Mouse (Mus musculus) embryonic facial prominence, embryonic 15.5 days (tissue): Measurements from ENCODE around the gene Haus2. TPM values are rescaled to one million over a fixed set of nuclear protein-coding genes. Genes with fewer than 3 reads are reported as not detected.

ENCODE experiments used
- ATAC-seq: fragments of 200-750 bp; cut with Nextera tagmentation; 2 replicates; pipeline ENCODE4 v1.8.0; 2017; ENCODE audit warnings: low read depth, moderate TSS enrichment; ENCODE audit not compliant: insufficient number of reproducible peaks, low FRiP score, low TSS enrichment
- H3K27ac ChIP-seq: fragments of 300-500 bp; sonication (generic); replicated peaks from 2 replicates; pipeline ENCODE4 v1.5.1; 2015; ENCODE audit warnings: mild to moderate bottlenecking, inconsistent platforms
- H3K27me3 ChIP-seq: fragments of 300-500 bp; sonication (generic); 2 replicates; pipeline ENCODE4 v1.6.1; 2015; ENCODE audit warnings: inconsistent platforms
- H3K36me3 ChIP-seq: fragments of 300-500 bp; sonication (generic); 2 replicates; pipeline ENCODE4 v1.6.1; 2015; ENCODE audit warnings: mild to moderate bottlenecking, inconsistent platforms
- H3K4me1 ChIP-seq: fragments of 300-500 bp; sonication (generic); 2 replicates; pipeline ENCODE4 v1.6.1; 2015; ENCODE audit warnings: inconsistent platforms
- H3K4me2 ChIP-seq: fragments of 300-500 bp; sonication (generic); replicated peaks from 2 replicates; pipeline ENCODE4 v1.6.1; 2015; ENCODE audit warnings: mild to moderate bottlenecking, inconsistent platforms
- H3K4me3 ChIP-seq: fragments of 300-500 bp; sonication (generic); replicated peaks from 2 replicates; pipeline ENCODE4 v1.5.1; 2015; ENCODE audit warnings: mild to moderate bottlenecking, inconsistent platforms
- H3K9ac ChIP-seq: fragments of 300-500 bp; sonication (generic); 2 replicates; pipeline ENCODE4 v1.6.1; 2015; ENCODE audit warnings: inconsistent platforms
- H3K9me3 ChIP-seq: fragments of 300-500 bp; sonication (generic); replicated peaks from 2 replicates; pipeline ENCODE4 v1.6.1; 2016; ENCODE audit warnings: inconsistent platforms
- WGBS: fragments of 180-500 bp; shearing (Covaris S2); methylation state at CpG from one replicate; pipeline ENCODE4 v1.1.7; 2015; 5-methylcytosine and 5-hydroxymethylcytosine counted together
- polyA plus RNA-seq: library from polyadenylated mRNA; unstranded; fragments of >200 nt; fragmentation: Nextera tagmentation; extraction: Ambion mirVana; gene quantifications from 2 replicates; pipeline ENCODE4 v1.2.1, GENCODE M21; 2015

Haus2 gene
- polyA plus RNA-seq, 1 experiment from 2014 or later, result 22.4 TPM

GRCm38 (mm10) chr2:120652256-120652924 lies 43.2 kb downstream of the Haus2 start:
- Histone ChIP-seq H3K9me3 (no peaks in the 10 kb centered on the region), H3K4me2 (no peak overlapping the region), H3K4me1 (peaks cover 8% of the 10 kb centered on the region), H3K9ac (no peak overlapping the region), H3K27ac (peak overlapping the region; percentile 79), H3K27me3 (no peaks in the 10 kb centered on the region), H3K36me3 (no peaks in the 10 kb centered on the region), H3K4me3 (no peak overlapping the region)
- peak; percentile 80 for ATAC-seq
- WGBS, result 69% methylated on average over 7 of the region's 7 CpGs

- no peaks in the 10 kb centered on the region for H3K9me3 ChIP-seq
- H3K4me2 ChIP-seq, result no peak overlapping the region
- H3K27ac ChIP-seq, result peak overlapping the region; percentile 79
- H3K9ac ChIP-seq, result no peak overlapping the region
- H3K36me3 ChIP-seq, result no peaks in the 10 kb centered on the region
- no peak overlapping the region for H3K4me3 ChIP-seq
- 64% methylated on average over 7 of the region's 7 CpGs for WGBS
- no peaks in the 10 kb centered on the region for H3K27me3 ChIP-seq
- H3K4me1 ChIP-seq, result peaks cover 8% of the 10 kb centered on the region
- ATAC-seq, result 0 out of 2 replicates have a peak, but pooled peaks have one; percentile 43
These were observed 43.7 kb downstream of the Haus2 start for GRCm38 (mm10) chr2:120652925-120653284.

GRCm38 (mm10) chr2:120654693-120655092 lies 45.5 kb downstream of the Haus2 start:
- ATAC-seq, result no peak
- 80% methylated on average over 2 of the region's 2 CpGs for WGBS
- Histone ChIP-seq H3K36me3 (no peaks in the 10 kb centered on the region), H3K4me2 (no peak overlapping the region), H3K4me3 (no peak overlapping the region), H3K27ac (no peak overlapping the region), H3K9me3 (no peaks in the 10 kb centered on the region), H3K4me1 (peaks cover 8% of the 10 kb centered on the region), H3K27me3 (no peaks in the 10 kb centered on the region), H3K9ac (no peak overlapping the region)

GRCm38 (mm10) chr2:120655905-120656304 lies 46.7 kb downstream of the Haus2 start:
- no peaks in the 10 kb centered on the region for H3K27me3 ChIP-seq
- ATAC-seq, result no peak
- H3K9ac ChIP-seq, result no peak overlapping the region
- H3K9me3 ChIP-seq, result no peaks in the 10 kb centered on the region
- peaks cover 8% of the 10 kb centered on the region for H3K4me1 ChIP-seq
- H3K27ac ChIP-seq, result no peak overlapping the region
- no peak overlapping the region for H3K4me2 ChIP-seq
- H3K36me3 ChIP-seq, result no peaks in the 10 kb centered on the region
- no peak overlapping the region for H3K4me3 ChIP-seq
- 91% methylated on average over 5 of the region's 5 CpGs for WGBS

GRCm38 (mm10) chr2:120656711-120657110 lies 47.5 kb downstream of the Haus2 start:
- WGBS, result 82% methylated on average over 2 of the region's 2 CpGs
- no peak overlapping the region for H3K9ac ChIP-seq
- ATAC-seq, result no peak
- H3K27ac ChIP-seq, result no peak overlapping the region
- no peaks in the 10 kb centered on the region for H3K36me3 ChIP-seq
- H3K4me2 ChIP-seq, result no peak overlapping the region
- H3K27me3 ChIP-seq, result no peaks in the 10 kb centered on the region
- H3K9me3 ChIP-seq, result no peaks in the 10 kb centered on the region
- H3K4me1 ChIP-seq, result peaks cover 8% of the 10 kb centered on the region
- H3K4me3 ChIP-seq, result no peak overlapping the region

GRCm38 (mm10) chr2:120658486-120658885 lies 49.3 kb downstream of the Haus2 start:
- ATAC-seq, result no peak; the same call in 1 of the 2 replicates
- WGBS, result 58% methylated on average over 5 of the region's 5 CpGs
- Histone ChIP-seq H3K9me3 (no peaks in the 10 kb centered on the region), H3K4me3 (no peak overlapping the region), H3K9ac (no peak overlapping the region), H3K36me3 (no peaks in the 10 kb centered on the region), H3K27me3 (no peaks in the 10 kb centered on the region), H3K27ac (no peak overlapping the region), H3K4me2 (no peak overlapping the region), H3K4me1 (no peaks in the 10 kb centered on the region)

GRCm38 (mm10) chr2:120659318-120659717 lies 50.1 kb downstream of the Haus2 start:
- Histone ChIP-seq H3K27ac (no peak overlapping the region), H3K36me3 (no peaks in the 10 kb centered on the region), H3K4me3 (no peak overlapping the region), H3K27me3 (no peaks in the 10 kb centered on the region), H3K4me2 (no peak overlapping the region), H3K9ac (no peak overlapping the region), H3K4me1 (no peaks in the 10 kb centered on the region), H3K9me3 (no peaks in the 10 kb centered on the region)
- ATAC-seq, result no peak

- Histone ChIP-seq H3K9ac (no peak overlapping the region), H3K36me3 (no peaks in the 10 kb centered on the region), H3K27ac (no peak overlapping the region), H3K4me2 (no peak overlapping the region), H3K9me3 (no peaks in the 10 kb centered on the region), H3K27me3 (no peaks in the 10 kb centered on the region), H3K4me1 (no peaks in the 10 kb centered on the region), H3K4me3 (no peak overlapping the region)
- WGBS, result 64% methylated on average over 5 of the region's 5 CpGs
- ATAC-seq, result no peak
These were observed 51.4 kb downstream of the Haus2 start for GRCm38 (mm10) chr2:120660486-120661078.

GRCm38 (mm10) chr2:120662766-120663165 lies 53.6 kb downstream of the Haus2 start:
- Histone ChIP-seq H3K27ac (no peak overlapping the region), H3K36me3 (peaks cover 7% of the 10 kb centered on the region; the same call in 1 of the 2 replicates), H3K4me1 (no peaks in the 10 kb centered on the region), H3K4me3 (no peak overlapping the region), H3K4me2 (no peak overlapping the region), H3K27me3 (no peaks in the 10 kb centered on the region), H3K9ac (no peak overlapping the region), H3K9me3 (no peaks in the 10 kb centered on the region)
- no peak for ATAC-seq

- no peak for ATAC-seq
- Histone ChIP-seq H3K9me3 (no peaks in the 10 kb centered on the region), H3K4me2 (no peak overlapping the region), H3K36me3 (peaks cover 7% of the 10 kb centered on the region; the same call in 1 of the 2 replicates), H3K27ac (peak overlapping the region; percentile 58; the same call in 1 of the 2 replicates), H3K27me3 (no peaks in the 10 kb centered on the region), H3K4me3 (no peak overlapping the region), H3K9ac (no peak overlapping the region), H3K4me1 (no peaks in the 10 kb centered on the region)
- 73% methylated on average over 3 of the region's 3 CpGs for whole genome bisulfite sequencing
These were observed 54.4 kb downstream of the Haus2 start for GRCm38 (mm10) chr2:120663491-120664154.

- Histone ChIP-seq H3K9me3 (no peaks in the 10 kb centered on the region), H3K9ac (no peak overlapping the region), H3K4me2 (no peak overlapping the region), H3K27ac (no peak overlapping the region), H3K4me1 (no peaks in the 10 kb centered on the region), H3K27me3 (no peaks in the 10 kb centered on the region), H3K4me3 (no peak overlapping the region), H3K36me3 (peaks cover 7% of the 10 kb centered on the region; the same call in 1 of the 2 replicates)
- ATAC-seq, result no peak
- WGBS, result 81% methylated on average over 2 of the region's 2 CpGs
These were observed 58.3 kb downstream of the Haus2 start for GRCm38 (mm10) chr2:120667446-120667845.
